Mouse (Mus musculus) bone marrow, adult 2 months (tissue): ENCODE data around the gene Sirt3. TPM values are rescaled to one million over a fixed set of nuclear protein-coding genes. Genes with fewer than 3 reads are reported as not detected.
A peak's percentile ranks its signal among the peaks of the same experiment; 100 is the strongest.

Source experiments
- H3K27ac ChIP-seq: fragments of 200-500 bp; 2 replicates; pipeline ENCODE4 v1.5.1; 2012; ENCODE audit warnings: low read depth, mild to moderate bottlenecking, control low read depth, inconsistent platforms, low read length; ENCODE audit not compliant: control insufficient read depth, poor library complexity, insufficient read depth
- H3K4me1 ChIP-seq: fragments of 200-500 bp; 2 replicates; pipeline ENCODE4 v1.6.1; 2011; ENCODE audit warnings: low read length; ENCODE audit not compliant: control insufficient read depth, insufficient read depth
- H3K4me3 ChIP-seq: fragments of 200-500 bp; replicated peaks from 2 replicates; pipeline ENCODE3; 2011; ENCODE audit warnings: mild to moderate bottlenecking, low read depth, low read length, control low read depth; ENCODE audit not compliant: control insufficient read depth
- CTCF ChIP-seq: fragments of 200-500 bp; IDR thresholded peaks from 2 replicates; pipeline ENCODE4 v1.5.1; 2011; ENCODE audit warnings: low read length, control low read depth; ENCODE audit not compliant: control insufficient read depth, insufficient read depth
- POLR2A ChIP-seq: fragments of 200-500 bp; IDR thresholded peaks from 2 replicates; pipeline ENCODE4 v1.6.1; 2011; ENCODE audit warnings: low read depth, mild to moderate bottlenecking, control low read depth, low read length, borderline replicate concordance; ENCODE audit not compliant: control insufficient read depth
- WGBS: fragments of 180-500 bp; shearing (Covaris S2); methylation state at CpG from one replicate; pipeline ENCODE4 v1.1.7; 2018; 5-methylcytosine and 5-hydroxymethylcytosine counted together
- polyA plus RNA-seq: library from polyadenylated mRNA; stranded (reverse); fragments of >200 nt; gene quantifications from 2 replicates; pipeline ENCODE4 v1.2.4, GENCODE M21; 2011; ENCODE audit warnings: low replicate concordance; ENCODE audit not compliant: missing spikeins, insufficient read depth, insufficient read length

Sirt3 gene
- polyA plus RNA-seq, 1 experiment, result 27.0 TPM

GRCm38 (mm10) chr7:140858746-140859145 is 23.4 kb downstream of the Sirt3 start:
- TF ChIP-seq POLR2A, result no peak
- TF ChIP-seq CTCF, result no peak
- Histone ChIP-seq H3K27ac (no peak overlapping the region), H3K4me3 (peak overlapping the region; percentile 82), H3K4me1 (peaks cover 5% of the 10 kb centered on the region; the same call in 1 of the 2 replicates)
- WGBS, result 86% methylated on average over 8 of the region's 8 CpGs

DNA sequence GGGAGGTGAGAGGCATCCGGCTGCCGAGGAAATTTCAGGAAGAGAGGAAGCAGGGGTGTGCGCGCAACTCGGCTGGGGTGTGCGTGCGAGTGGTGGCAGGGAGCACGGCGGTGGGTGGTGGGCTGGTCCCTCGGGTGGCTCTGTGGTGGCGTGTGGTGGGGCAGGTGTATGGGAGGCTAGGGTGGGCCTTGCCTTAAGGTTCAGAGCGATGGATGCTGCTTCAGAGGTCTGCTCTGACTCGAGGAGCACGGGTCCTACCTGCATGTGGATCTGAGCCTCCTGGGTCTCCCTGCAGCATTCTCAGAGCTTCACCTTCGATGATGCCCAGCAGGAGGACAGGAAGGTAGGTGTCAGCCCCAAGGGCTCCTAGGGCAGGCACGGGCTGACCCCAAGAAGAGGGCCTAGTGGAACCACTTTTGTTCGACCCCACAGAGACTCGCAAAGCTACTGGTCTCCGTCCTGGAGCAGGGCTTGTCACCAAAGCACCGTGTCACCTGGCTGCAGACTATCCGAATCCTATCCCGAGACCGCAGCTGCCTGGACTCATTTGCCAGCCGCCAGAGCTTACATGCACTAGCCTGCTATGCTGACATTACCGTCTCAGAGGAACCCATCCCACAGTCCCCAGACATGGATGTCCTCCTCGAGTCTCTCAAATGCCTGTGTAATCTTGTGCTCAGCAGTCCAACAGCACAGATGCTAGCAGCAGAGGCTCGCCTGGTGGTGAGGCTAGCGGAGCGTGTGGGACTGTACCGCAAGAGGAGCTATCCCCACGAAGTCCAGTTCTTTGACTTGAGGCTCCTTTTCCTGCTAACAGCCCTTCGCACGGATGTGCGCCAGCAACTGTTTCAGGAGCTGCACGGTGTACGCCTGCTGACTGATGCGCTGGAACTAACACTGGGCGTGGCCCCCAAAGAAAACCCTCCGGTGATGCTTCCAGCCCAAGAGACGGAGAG is 24.3 kb downstream of the Sirt3 start, which contains the start of gene Bet1l:
Bet1l (minus strand) TSS at position 28 of the 956 bp plus-strand sequence.
- peaks cover 6% of the 10 kb centered on the region; the same call in 1 of the 2 replicates for H3K4me1 ChIP-seq
- TF ChIP-seq CTCF, result no peak
- no peak for TF ChIP-seq POLR2A

GRCm38 (mm10) chr7:140856785-140857549 is 25.1 kb downstream of the Sirt3 start, which contains the start of gene Ric8a:
Ric8a (plus strand) TSS chr7:140856957.
- peak within 1 kb of the TSS; percentile 82 for H3K4me3 ChIP-seq
- peak within 1 kb of the TSS; percentile 88 for H3K27ac ChIP-seq
- WGBS, result under 1% methylated on average over 50 of the region's 50 CpGs
- peaks cover 6% of the 10 kb centered on the region; the same call in 1 of the 2 replicates for H3K4me1 ChIP-seq
- no peak for TF ChIP-seq CTCF
- TF ChIP-seq POLR2A, result peak; percentile 72; the same call in 1 of the 2 replicates

More for the DNA sequence above, 24.3 kb downstream of the Sirt3 start, which contains the start of gene Bet1l:
- peak within 1 kb of the TSS; percentile 82 for H3K4me3 ChIP-seq
- 12% methylated on average over 40 of the region's 40 CpGs for WGBS
- H3K27ac ChIP-seq, result peak within 1 kb of the TSS; percentile 88

- peak within 1 kb of the TSS; percentile 88 for H3K27ac ChIP-seq
- peaks cover 6% of the 10 kb centered on the region; the same call in 1 of the 2 replicates for H3K4me1 ChIP-seq
- WGBS, result under 1% methylated on average over 51 of the region's 51 CpGs
- TF ChIP-seq POLR2A, result peak; percentile 66; the same call in 1 of the 2 replicates
- TF ChIP-seq CTCF, result no peak
- H3K4me3 ChIP-seq, result peak within 1 kb of the TSS; percentile 82
These were observed 26.0 kb downstream of the Sirt3 start, which contains the start of gene Gm45785 for GRCm38 (mm10) chr7:140855860-140856784. Gm45785 (minus strand) TSS chr7:140856331.

DNA sequence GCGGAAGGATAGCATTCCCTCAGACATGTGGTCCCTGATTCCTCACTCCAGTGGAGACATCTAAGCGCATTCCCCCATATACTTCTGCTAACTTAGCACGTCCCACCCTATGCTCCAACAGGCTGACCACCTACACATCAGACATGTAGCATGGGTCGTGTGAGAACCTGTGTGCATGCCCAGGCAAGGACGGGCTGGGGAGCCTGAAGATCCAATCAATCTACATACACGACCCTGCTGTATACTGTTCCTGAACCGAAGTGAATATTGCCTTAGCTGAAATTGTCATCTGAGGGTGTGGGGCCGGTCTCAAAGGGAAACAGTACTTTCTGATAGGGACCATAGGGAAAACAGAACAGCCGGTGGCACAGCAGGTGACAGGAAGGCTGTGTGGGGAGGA is 26.9 kb downstream of the Sirt3 start:
- peak overlapping the region; percentile 82 for H3K4me3 ChIP-seq
- 57% methylated on average over 9 of the region's 9 CpGs for WGBS
- no peak for TF ChIP-seq CTCF
- no peak for TF ChIP-seq POLR2A
- no peak overlapping the region; the same call in 1 of the 2 replicates for H3K27ac ChIP-seq
- H3K4me1 ChIP-seq, result peaks cover 6% of the 10 kb centered on the region; the same call in 1 of the 2 replicates

GRCm38 (mm10) chr7:140854483-140854882 is 27.6 kb downstream of the Sirt3 start:
- Histone ChIP-seq H3K4me3 (no peak overlapping the region), H3K27ac (no peak overlapping the region), H3K4me1 (peaks cover 6% of the 10 kb centered on the region; the same call in 1 of the 2 replicates)
- 88% methylated on average over 18 of the region's 18 CpGs for WGBS
- TF ChIP-seq CTCF (no peak), POLR2A (no peak)

DNA sequence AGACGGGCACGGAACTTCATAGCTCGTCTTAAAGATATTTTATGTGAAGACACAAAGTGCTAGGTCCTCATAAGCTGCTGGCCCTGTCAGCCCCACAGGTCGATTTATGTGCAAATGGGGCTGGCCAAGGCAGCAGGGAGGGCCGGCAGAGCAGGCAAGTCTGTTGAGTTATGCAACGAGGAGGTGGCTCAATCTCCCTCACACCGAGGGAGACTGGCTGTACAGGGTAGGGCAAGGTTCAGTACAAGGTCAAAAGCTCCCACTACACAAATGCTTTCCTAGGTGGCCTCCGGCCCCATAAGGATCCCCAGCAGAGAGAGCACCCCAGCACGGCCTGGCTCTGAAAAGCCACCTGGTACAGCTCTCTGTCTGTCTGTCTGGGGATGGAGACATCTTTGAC is 28.7 kb downstream of the Sirt3 start:
- no peak for TF ChIP-seq CTCF
- no peak for TF ChIP-seq POLR2A
- Histone ChIP-seq H3K4me3 (no peak overlapping the region), H3K27ac (no peak overlapping the region), H3K4me1 (peaks cover 3% of the 10 kb centered on the region; the same call in 1 of the 2 replicates)
- WGBS, result 52% methylated on average over 9 of the region's 9 CpGs
